Mouse (Mus musculus): ENCODE results near the gene Gpat2.

- TF ChIP-seq CTCF (IDR thresholded peaks at IDR 0.05; ENCODE audit: extremely low read depth, insufficient read length, insufficient replicate concordance, low read depth, low read length) (no peak), POLR2A (IDR thresholded peaks at IDR 0.05; ENCODE audit: low read depth, low read length) (no peak)
Observed at GRCm38 (mm10) chr2:127435554-127435953, 10.6 kb downstream of the Gpat2 start.

Data from small intestine, adult 2 months (tissue).